Comparison of ENCODE assay signal across 15 mouse cellular contexts in genomic region chr9:80565388-80566024, GRCm38 (mm10).
"Had no signal": no experiment of that assay in that cellular context is flagged by ENCODE, and none has a peak within 500 bp of the region (broad histone marks: within the 10 kb centered on the region; RNA-seq: fewer than 3 reads in every experiment).

No protein-coding gene starts in this region.

- H3K9ac ChIP-seq: limb, embryonic 15.5 days; liver, embryonic 14.5 days; liver, postnatal 0 days had no signal

- DNase-seq: kidney, adult 18-20 months; kidney, adult 9 months; kidney, postnatal 14 days; kidney, postnatal 4 days; liver, postnatal 0 days; lung, postnatal 36 days; midbrain, embryonic 14.5 days; thymus, adult 2 months; thymus, postnatal 14 days; thymus, postnatal 4 days had no signal

- H3K4me2 ChIP-seq: limb, embryonic 15.5 days; liver, embryonic 11.5 days; midbrain, embryonic 11.5 days had no signal

- H3K4me3 ChIP-seq: limb, embryonic 15.5 days had no signal

- ATAC-seq: liver, postnatal 0 days had no signal

- H3K9me3 ChIP-seq: limb, embryonic 15.5 days had no signal

- H3K4me1 ChIP-seq: limb, embryonic 15.5 days had no signal

- H3K36me3 ChIP-seq: limb, embryonic 15.5 days had no signal

- H3K27ac ChIP-seq: limb, embryonic 15.5 days; liver, embryonic 14.5 days; stomach, postnatal 0 days had no signal

- H3K27me3 ChIP-seq: limb, embryonic 15.5 days had no signal
